Mouse (Mus musculus) adrenal gland, postnatal 14 days (tissue): Measurements from ENCODE around the gene Rdh5. TPM values are rescaled to one million over a fixed set of nuclear protein-coding genes. Genes with fewer than 3 reads are reported as not detected.

Source experiments
- total RNA-seq: library from RNA; stranded (reverse); gene quantifications from 2 replicates; pipeline ENCODE4 v1.2.3, GENCODE M21; 2021

Rdh5 gene
- total RNA-seq, 1 experiment from 2014 or later = 15.5 TPM

Other genes starting within 250 kb of the Rdh5 start
- 22.1 and 30.0 TPM in 2 replicates for gene Suox, start 248.8 kb downstream of the Rdh5 start, total RNA-seq
- gene Rab5b, start 226.6 kb downstream of the Rdh5 start, total RNA-seq = 91.4 and 96.4 TPM in 2 replicates
- gene Pmel, start 218.7 kb downstream of the Rdh5 start, total RNA-seq = 1.5 and 2.3 TPM in 2 replicates
- 30.7 and 31.1 TPM in 2 replicates for gene Cdk2, start 217.9 kb downstream of the Rdh5 start, total RNA-seq
- 14.3 and 36.2 TPM in 2 replicates for gene Dgka, start 178.0 kb downstream of the Rdh5 start, total RNA-seq
- gene Pym1, start 175.0 kb downstream of the Rdh5 start, total RNA-seq = 22.3 and 29.1 TPM in 2 replicates
- 24.6 and 30.9 TPM in 2 replicates for gene Mmp19, start 132.0 kb downstream of the Rdh5 start, total RNA-seq
- 60.0 and 60.9 TPM in 2 replicates for gene Dnajc14, start 118.8 kb downstream of the Rdh5 start, total RNA-seq
- gene Tmem198b, start 118.5 kb downstream of the Rdh5 start, total RNA-seq = 10.3 and 11.8 TPM in 2 replicates
- gene Sarnp, start 105.6 kb downstream of the Rdh5 start, total RNA-seq = 60.7 and 62.6 TPM in 2 replicates
- 31.2 and 32.5 TPM in 2 replicates for gene Ormdl2, start 101.2 kb downstream of the Rdh5 start, total RNA-seq
- 3.0 and 3.9 TPM in 2 replicates for gene Gdf11, start 31.2 kb downstream of the Rdh5 start, total RNA-seq
- gene Cd63, start 21.9 kb downstream of the Rdh5 start, total RNA-seq = 217 and 234 TPM in 2 replicates
- 220 TPM in 2 replicates for gene Bloc1s1, start 1.1 kb upstream of the Rdh5 start, total RNA-seq
- 18.7 and 19.0 TPM in 2 replicates for gene Itga7, start 10.9 kb upstream of the Rdh5 start, total RNA-seq
- gene Mettl7b, start 38.1 kb upstream of the Rdh5 start, total RNA-seq = 0.83 and 37.1 TPM in 2 replicates
- gene Olfr9, start 66.5 kb upstream of the Rdh5 start, total RNA-seq = not detected in 2 replicates
- gene Olfr763, start 87.9 kb upstream of the Rdh5 start, total RNA-seq = not detected in 2 replicates
- not detected in 2 replicates for gene Olfr764-ps1, start 117.0 kb upstream of the Rdh5 start, total RNA-seq
- gene Olfr765, start 127.1 kb upstream of the Rdh5 start, total RNA-seq = not detected in 2 replicates
- not detected in 2 replicates for gene Olfr766-ps1, start 146.1 kb upstream of the Rdh5 start, total RNA-seq
- not detected in 2 replicates for gene Olfr767, start 160.0 kb upstream of the Rdh5 start, total RNA-seq
- not detected in 2 replicates for gene Olfr768, start 176.5 kb upstream of the Rdh5 start, total RNA-seq
- gene Olfr769, start 195.0 kb upstream of the Rdh5 start, total RNA-seq = not detected in 2 replicates
- gene Olfr770, start 216.1 kb upstream of the Rdh5 start, total RNA-seq = not detected in 2 replicates
- gene Olfr771, start 241.9 kb upstream of the Rdh5 start, total RNA-seq = not detected in 2 replicates